Mouse (Mus musculus): ENCODE results near the gene Arfgef3.

DNA sequence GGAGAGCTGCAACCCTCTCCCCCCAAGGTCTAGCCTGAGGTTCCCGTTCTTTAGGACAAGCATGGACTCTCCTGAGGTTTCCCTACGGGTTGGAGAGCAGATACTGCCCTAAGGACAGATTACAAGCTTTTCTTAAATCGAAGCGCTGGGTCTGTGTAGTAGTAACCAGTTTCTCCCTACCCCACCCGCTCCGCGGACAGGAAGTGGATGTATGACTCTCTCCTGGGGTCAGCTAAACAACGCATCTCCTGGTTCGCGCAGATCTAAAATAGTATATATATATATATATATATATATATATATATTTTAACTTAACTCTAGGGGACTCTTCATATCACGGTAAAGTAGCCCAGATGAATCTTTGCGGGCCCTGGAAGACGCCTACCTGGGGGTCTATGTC, 198.4 kb downstream of the Arfgef3 start:
- TF ChIP-seq CTCF (IDR thresholded peaks at IDR 0.05; ENCODE audit: control insufficient read depth, insufficient read depth, insufficient replicate concordance, low read depth, low read length) (no peak), POLR2A (IDR thresholded peaks at IDR 0.05; ENCODE audit: control insufficient read depth, low read depth, low read length) (no peak)

Data from testis, adult 2 months (tissue).